In the genomic region with DNA sequence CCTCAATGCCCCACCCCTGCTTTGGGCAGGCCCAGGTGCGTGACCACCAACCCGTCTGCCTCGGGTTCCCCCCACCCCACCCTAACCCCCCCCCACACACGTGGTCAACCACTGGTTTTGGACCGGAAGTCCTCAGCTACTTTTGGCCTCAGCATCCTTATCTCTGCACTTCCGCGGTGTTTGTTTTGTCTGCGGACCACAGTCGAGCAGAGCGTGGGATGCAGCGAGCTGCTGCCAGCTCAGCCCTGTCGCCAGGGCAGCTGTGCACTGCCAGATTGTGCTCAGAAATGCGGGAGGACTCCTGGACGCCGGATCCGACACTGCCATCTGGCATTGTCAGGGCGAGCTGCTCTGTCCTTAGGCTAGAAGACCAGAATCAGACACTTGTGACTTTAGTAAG, we compare ENCODE assay signal across 9 mouse cellular contexts. TPM values are rescaled to one million over a fixed set of nuclear protein-coding genes. Genes with fewer than 3 reads are reported as not detected.
DNase-seq lines count a peak whose midpoint lies in the region; ATAC-seq lines count a peak whose summit lies in the region.
"Had no signal": no experiment of that assay in that cellular context is flagged by ENCODE, and none has a peak within 500 bp of the region (broad histone marks: within the 10 kb centered on the region; RNA-seq: fewer than 3 reads in every experiment).

No protein-coding gene starts in this region.

- ATAC-seq in granulocyte monocyte progenitor cell, adult 5-6 weeks (replicated peaks; ENCODE audit: poor library complexity, severe bottlenecking), result peak; percentile 14
- ATAC-seq in inflammation-experienced regulatory T-cells, adult 6 months, result no peak

- peak; percentile 34 to 56 for DNase-seq in kidney, postnatal 4 days
- DNase-seq in kidney, postnatal 25 days, result no peak
- DNase-seq in layer of hippocampus, postnatal 36 days, result peak; percentile 35 to 53
- peak; percentile 64 for DNase-seq in right cerebral cortex, adult 18-20 months
- no peak for DNase-seq in gastrocnemius, adult 18-20 months (ENCODE audit: low spot score)
- DNase-seq in kidney, postnatal 36 days, result no peak

RNA-seq across cellular contexts. Expression of gene Cyb561, which starts 6.2 kb away (rescaled TPM):
- total RNA-seq in granulocyte monocyte progenitor cell, adult 5-6 weeks (2014; fragmentation: Nextera tagmentation), result 0.56 and 1.6 TPM in 2 replicates
- 0.69 and 0.82 TPM in 2 replicates for total RNA-seq in granulocyte monocyte progenitor cell, adult 5-6 weeks (2017)
- 10 to 100 TPM; 47.8 to 50.0 TPM for total RNA-seq in layer of hippocampus, postnatal 36 days (2021)
- total RNA-seq in gastrocnemius, adult 18-20 months (2021), result 1 to 10 TPM; 3.0 to 3.4 TPM
- polyA plus RNA-seq in inflammation-experienced regulatory T-cells, adult 6 months (2017; shearing (Covaris generic)), result 1 to 10 TPM in 2 of 3 experiments, under 1 TPM in 1; 0.34 to 1.8 (median 1.3) TPM

RNA-seq across cellular contexts. Expression of gene Ace, which starts 8.4 kb away (rescaled TPM):
- not detected in 2 replicates for total RNA-seq in granulocyte monocyte progenitor cell, adult 5-6 weeks (2014; fragmentation: Nextera tagmentation)
- total RNA-seq in granulocyte monocyte progenitor cell, adult 5-6 weeks (2017), result not detected in 2 replicates
- 1 to 10 TPM; 5.0 to 8.1 TPM for total RNA-seq in layer of hippocampus, postnatal 36 days (2021)
- 10 to 100 TPM; 19.5 to 19.7 TPM for total RNA-seq in gastrocnemius, adult 18-20 months (2021)
- not detected for polyA plus RNA-seq in inflammation-experienced regulatory T-cells, adult 6 months (2017; shearing (Covaris generic))

RNA-seq across cellular contexts. Expression of gene Ace3, which starts 35.1 kb away (rescaled TPM):
- not detected in 2 replicates for total RNA-seq in granulocyte monocyte progenitor cell, adult 5-6 weeks (2014; fragmentation: Nextera tagmentation)
- total RNA-seq in granulocyte monocyte progenitor cell, adult 5-6 weeks (2017), result not detected in 2 replicates
- total RNA-seq in layer of hippocampus, postnatal 36 days (2021), result not detected
- not detected for total RNA-seq in gastrocnemius, adult 18-20 months (2021)
- not detected for polyA plus RNA-seq in inflammation-experienced regulatory T-cells, adult 6 months (2017; shearing (Covaris generic))
- total RNA-seq: hematopoietic stem cell, adult 5-6 weeks had no signal

RNA-seq across cellular contexts. Expression of gene Kcnh6, which starts 48.6 kb away (rescaled TPM):
- 0.21 TPM in 1 of 2 replicates, not detected in the other for total RNA-seq in granulocyte monocyte progenitor cell, adult 5-6 weeks (2014; fragmentation: Nextera tagmentation)
- total RNA-seq in granulocyte monocyte progenitor cell, adult 5-6 weeks (2017), result not detected in 2 replicates
- total RNA-seq in layer of hippocampus, postnatal 36 days (2021), result 1 to 10 TPM in 1 of 2 experiments, under 1 TPM in 1; 0.99 to 1.0 TPM
- total RNA-seq in gastrocnemius, adult 18-20 months (2021), result not detected
- under 1 TPM in 1 of 3 experiments, not detected in 2; 0.16 TPM for polyA plus RNA-seq in inflammation-experienced regulatory T-cells, adult 6 months (2017; shearing (Covaris generic))

Comparison
In these comparisons a context has a peak if more than half of its experiments do, and no peak if none do; other contexts are left out.
1. DNase-seq: peak in kidney, postnatal 4 days (2 of 2), layer of hippocampus, postnatal 36 days (2 of 2) and right cerebral cortex, adult 18-20 months (single experiment); none in kidney, postnatal 25 days (0 of 2), gastrocnemius, adult 18-20 months (single experiment) and kidney, postnatal 36 days (0 of 2).
2. RNA of gene Cyb561, which starts 6.2 kb away (total RNA-seq): 47.8 to 50.0 TPM in layer of hippocampus, postnatal 36 days; 3.0 to 3.4 TPM in gastrocnemius, adult 18-20 months and 0.56 to 1.6 TPM in granulocyte monocyte progenitor cell, adult 5-6 weeks; every median in the first group is over 10 times any median in the second.
3. RNA of gene Ace, which starts 8.4 kb away (total RNA-seq): 19.5 to 19.7 TPM in gastrocnemius, adult 18-20 months and 5.0 to 8.1 TPM in layer of hippocampus, postnatal 36 days; not detected in granulocyte monocyte progenitor cell, adult 5-6 weeks; every median in the first group is over 4 times any median in the second.